Mouse (Mus musculus): ENCODE data around the gene Rnd3. TPM values are rescaled to one million over a fixed set of nuclear protein-coding genes. Genes with fewer than 3 reads are reported as not detected.

Gene Rnd3
- total RNA-seq (2014; rRNA removed) (41.5 and 43.1 TPM in 2 replicates), polyA plus RNA-seq (2015; fragmentation: Nextera tagmentation; extraction: Ambion mirVana) (57.9 and 60.1 TPM in 2 replicates)

DNA sequence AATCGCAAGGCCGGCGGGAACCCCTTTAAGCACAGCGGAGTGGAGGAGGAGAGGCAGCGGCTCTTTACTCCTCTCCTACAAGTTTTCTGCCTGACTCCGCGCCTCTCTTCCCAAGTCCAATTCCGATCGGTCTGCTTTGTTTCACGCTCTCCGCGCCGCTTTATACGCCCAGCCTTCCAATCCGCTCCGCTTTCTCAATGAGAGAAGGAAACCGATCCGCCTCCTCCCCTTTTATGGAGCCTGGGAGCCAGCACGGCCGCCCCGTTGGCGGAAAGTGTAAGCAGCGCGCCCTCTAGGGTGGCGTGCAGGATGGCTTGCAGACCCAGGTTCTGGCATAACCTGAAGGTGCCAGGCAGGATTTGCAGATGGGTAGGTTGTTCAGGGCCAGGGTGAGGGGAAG, at the start of gene Rnd3:
TSS of gene Rnd3 (minus strand) at position 137 of the 400 bp plus-strand sequence.
- DNase-seq (ENCODE audit: low spot score), result peak; percentile 98
- Histone ChIP-seq H3K4me2 (ENCODE audit: low read depth, low read length) (peak within 1 kb of the TSS; percentile 78), H3K9ac (replicated peaks; ENCODE audit: low read length) (peak within 1 kb of the TSS; percentile 84), H3K36me3 (ENCODE audit: insufficient read depth, low read length) (no peaks in the 10 kb centered on the region), H3K27me3 (ENCODE audit: insufficient read depth, low read length) (no peaks in the 10 kb centered on the region), H3K9me3 (ENCODE audit: low read length) (no peaks in the 10 kb centered on the region), H3K4me1 (ENCODE audit: insufficient read depth, low read length) (no peaks in the 10 kb centered on the region), H3K4me3 (ENCODE audit: low read length) (peak within 1 kb of the TSS; percentile 83), H3K27ac (peak within 1 kb of the TSS; percentile 90)
- peak; percentile 93 for TF ChIP-seq CTCF (IDR thresholded peaks at IDR 0.05; ENCODE audit: low read depth)
- peak; percentile 85 for ATAC-seq
- WGBS, result under 1% methylated on average over 25 of the region's 25 CpGs

DNA sequence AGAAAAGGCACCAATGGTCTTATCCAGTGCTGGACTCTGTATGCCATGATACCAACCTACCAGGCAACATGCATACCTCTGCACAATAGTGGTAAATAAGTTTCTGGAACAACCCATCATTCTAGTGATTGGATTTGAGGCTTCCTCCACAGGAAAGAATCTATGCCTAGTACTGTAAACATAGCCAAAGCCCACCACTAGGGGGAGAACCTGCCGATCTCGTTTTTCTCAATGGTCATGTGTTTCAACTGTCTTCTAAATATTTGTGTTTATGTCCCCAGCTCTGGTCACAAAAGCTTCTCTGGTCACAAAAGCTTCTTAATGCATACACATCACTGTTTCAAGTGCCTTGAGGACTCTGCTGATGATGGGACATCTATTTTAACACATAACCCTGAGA, 43.4 kb upstream of the Rnd3 start:
- H3K9me3 ChIP-seq (ENCODE audit: low read length), result no peaks in the 10 kb centered on the region; the same call in 1 of the 2 replicates
- H3K27me3 ChIP-seq (ENCODE audit: insufficient read depth, low read length), result no peaks in the 10 kb centered on the region
- H3K4me1 ChIP-seq (ENCODE audit: insufficient read depth, low read length), result no peaks in the 10 kb centered on the region
- H3K36me3 ChIP-seq (ENCODE audit: insufficient read depth, low read length), result no peaks in the 10 kb centered on the region
- no peak overlapping the region for H3K9ac ChIP-seq (replicated peaks; ENCODE audit: low read length)
- peak; percentile 28; the same call in 1 of the 2 replicates for TF ChIP-seq CTCF (IDR thresholded peaks at IDR 0.05; ENCODE audit: low read depth)
- no peak overlapping the region for H3K27ac ChIP-seq
- no peak overlapping the region for H3K4me2 ChIP-seq (ENCODE audit: low read depth, low read length)
- 74% methylated on average over 2 of the region's 2 CpGs for WGBS
- H3K4me3 ChIP-seq (ENCODE audit: low read length), result no peak overlapping the region
- DNase-seq (ENCODE audit: low spot score) (no peak), ATAC-seq (no peak)

DNA sequence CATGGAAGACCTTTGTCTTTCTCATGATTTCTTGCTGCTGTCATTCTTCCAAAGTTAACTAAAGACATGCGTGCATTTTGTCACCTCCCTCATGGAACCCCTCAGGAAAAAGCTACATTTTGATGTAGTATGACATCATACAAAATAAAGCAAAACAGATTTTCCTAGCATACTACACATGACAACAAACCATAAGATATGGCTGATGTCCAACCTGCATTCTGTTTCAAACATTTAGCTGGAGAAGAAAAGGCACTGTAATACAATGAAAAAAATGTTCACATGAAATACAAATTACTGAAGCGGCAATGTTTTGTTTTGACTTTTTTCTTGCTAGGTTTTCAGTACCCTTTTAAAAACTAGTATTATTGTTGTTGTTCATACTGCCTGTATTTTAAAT, 36.9 kb upstream of the Rnd3 start:
- no peaks in the 10 kb centered on the region; the same call in 1 of the 2 replicates for H3K9me3 ChIP-seq (ENCODE audit: low read length)
- WGBS, result 88% methylated on average over 2 of the region's 2 CpGs
- no peak overlapping the region for H3K4me3 ChIP-seq (ENCODE audit: low read length)
- H3K4me2 ChIP-seq (ENCODE audit: low read depth, low read length), result no peak overlapping the region
- no peak for TF ChIP-seq CTCF (IDR thresholded peaks at IDR 0.05; ENCODE audit: low read depth)
- no peak for DNase-seq (ENCODE audit: low spot score)
- no peaks in the 10 kb centered on the region for H3K36me3 ChIP-seq (ENCODE audit: insufficient read depth, low read length)
- H3K27me3 ChIP-seq (ENCODE audit: insufficient read depth, low read length), result no peaks in the 10 kb centered on the region
- no peaks in the 10 kb centered on the region for H3K4me1 ChIP-seq (ENCODE audit: insufficient read depth, low read length)
- no peak overlapping the region for H3K9ac ChIP-seq (replicated peaks; ENCODE audit: low read length)
- ATAC-seq, result no peak
- H3K27ac ChIP-seq, result no peak overlapping the region

DNA sequence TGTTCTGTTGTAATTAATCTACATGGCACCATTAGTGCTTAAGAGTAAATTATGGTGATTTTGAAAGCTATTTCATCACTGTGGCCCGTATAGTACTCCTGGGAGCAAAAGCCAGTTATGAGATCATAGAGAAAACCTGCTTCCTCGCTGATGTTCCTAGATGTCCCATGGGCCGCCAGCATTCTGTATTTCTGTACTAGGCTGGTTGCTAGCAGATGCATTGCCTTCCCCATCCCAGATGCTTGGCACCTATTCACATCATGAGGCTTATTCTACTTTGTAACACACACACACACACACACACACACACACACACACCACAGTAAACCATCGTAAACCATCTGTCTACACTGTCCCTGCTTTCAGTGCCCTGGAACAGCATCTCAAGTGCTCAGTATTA, 34.1 kb upstream of the Rnd3 start:
- no peak overlapping the region for H3K4me3 ChIP-seq (ENCODE audit: low read length)
- H3K9me3 ChIP-seq (ENCODE audit: low read length), result no peaks in the 10 kb centered on the region
- WGBS, result 78% methylated on average over 4 of the region's 4 CpGs
- no peak for TF ChIP-seq CTCF (IDR thresholded peaks at IDR 0.05; ENCODE audit: low read depth)
- no peak overlapping the region for H3K4me2 ChIP-seq (ENCODE audit: low read depth, low read length)
- no peaks in the 10 kb centered on the region for H3K27me3 ChIP-seq (ENCODE audit: insufficient read depth, low read length)
- H3K36me3 ChIP-seq (ENCODE audit: insufficient read depth, low read length), result no peaks in the 10 kb centered on the region
- no peak overlapping the region for H3K27ac ChIP-seq
- H3K9ac ChIP-seq (replicated peaks; ENCODE audit: low read length), result no peak overlapping the region
- ATAC-seq, result no peak
- DNase-seq (ENCODE audit: low spot score), result no peak
- no peaks in the 10 kb centered on the region for H3K4me1 ChIP-seq (ENCODE audit: insufficient read depth, low read length)

DNA sequence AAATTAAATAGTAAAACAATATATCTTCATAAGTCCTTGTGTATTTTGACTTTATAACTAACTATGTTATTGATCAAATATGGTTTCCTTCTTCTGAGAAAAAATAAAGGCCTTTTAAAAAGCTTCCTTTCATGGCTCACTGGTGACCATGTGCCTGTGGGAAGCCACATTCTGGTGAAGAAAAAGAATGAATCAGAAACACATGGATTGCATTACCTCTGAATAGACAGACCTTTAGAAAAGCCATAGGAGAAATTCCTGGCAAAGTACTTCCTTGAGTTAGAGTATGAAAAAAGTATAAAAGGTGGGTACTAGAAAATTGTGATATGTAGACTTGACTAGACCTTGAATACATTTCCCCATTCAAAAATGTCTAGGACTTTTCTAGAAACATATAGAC, 32.5 kb upstream of the Rnd3 start:
- H3K27ac ChIP-seq, result no peak overlapping the region
- ATAC-seq, result no peak
- H3K9ac ChIP-seq (replicated peaks; ENCODE audit: low read length), result no peak overlapping the region
- no peaks in the 10 kb centered on the region for H3K27me3 ChIP-seq (ENCODE audit: insufficient read depth, low read length)
- no peaks in the 10 kb centered on the region for H3K4me1 ChIP-seq (ENCODE audit: insufficient read depth, low read length)
- H3K4me3 ChIP-seq (ENCODE audit: low read length), result no peak overlapping the region
- no peaks in the 10 kb centered on the region for H3K36me3 ChIP-seq (ENCODE audit: insufficient read depth, low read length)
- no peaks in the 10 kb centered on the region for H3K9me3 ChIP-seq (ENCODE audit: low read length)
- H3K4me2 ChIP-seq (ENCODE audit: low read depth, low read length), result no peak overlapping the region
- TF ChIP-seq CTCF (IDR thresholded peaks at IDR 0.05; ENCODE audit: low read depth), result no peak
- DNase-seq (ENCODE audit: low spot score), result no peak

DNA sequence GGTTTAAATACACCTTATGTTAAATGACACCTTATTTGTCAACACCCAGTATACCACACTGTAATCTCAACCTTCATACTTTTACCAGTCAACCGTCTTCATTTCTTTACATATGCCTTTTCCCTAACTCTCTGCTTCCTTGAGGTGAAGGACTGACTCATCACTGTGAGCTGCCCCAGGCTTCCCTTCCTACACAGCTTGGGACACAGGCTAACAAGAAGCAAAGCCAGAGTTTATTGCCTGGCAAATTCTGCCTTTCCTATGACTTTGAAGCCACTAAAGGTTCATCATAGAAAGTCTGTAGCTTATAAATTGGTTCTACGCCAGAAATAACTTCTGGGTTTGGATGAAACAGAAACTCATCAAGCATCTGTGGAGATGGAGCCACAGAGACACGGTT, 30.2 kb upstream of the Rnd3 start:
- 83% methylated on average over 3 of the region's 3 CpGs for WGBS
- ATAC-seq, result no peak

DNA sequence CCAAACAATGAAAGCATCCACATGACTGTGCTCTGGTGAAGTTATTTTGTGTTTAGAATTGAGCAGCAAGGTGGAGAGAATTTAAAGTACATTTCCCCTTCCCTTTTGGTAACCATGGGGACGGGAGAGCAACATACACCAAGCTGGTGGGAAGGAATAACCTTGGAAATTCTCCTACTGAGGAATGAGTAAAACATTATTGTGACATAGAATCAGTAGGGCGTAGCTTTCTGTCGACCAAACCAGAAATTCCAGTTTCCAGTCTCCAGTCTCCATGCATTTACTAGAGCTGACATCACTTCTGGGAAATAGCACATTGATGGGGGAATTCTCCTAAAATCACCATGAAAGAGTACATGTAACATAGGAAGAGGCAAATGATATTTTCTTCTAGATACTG, 28.7 kb upstream of the Rnd3 start:
- Histone ChIP-seq H3K27me3 (ENCODE audit: insufficient read depth, low read length) (no peaks in the 10 kb centered on the region), H3K4me1 (ENCODE audit: insufficient read depth, low read length) (no peaks in the 10 kb centered on the region), H3K4me2 (ENCODE audit: low read depth, low read length) (no peak overlapping the region), H3K9ac (replicated peaks; ENCODE audit: low read length) (no peak overlapping the region), H3K36me3 (ENCODE audit: insufficient read depth, low read length) (no peaks in the 10 kb centered on the region), H3K4me3 (ENCODE audit: low read length) (no peak overlapping the region), H3K27ac (no peak overlapping the region), H3K9me3 (ENCODE audit: low read length) (no peaks in the 10 kb centered on the region)
- no peak for ATAC-seq
- 63% methylated on average over 3 of the region's 3 CpGs for WGBS
- TF ChIP-seq CTCF (IDR thresholded peaks at IDR 0.05; ENCODE audit: low read depth), result no peak
- peak; percentile 13 for DNase-seq (ENCODE audit: low spot score)

More for the DNA sequence above, 30.2 kb upstream of the Rnd3 start:
- no peak for DNase-seq (ENCODE audit: low spot score)
- no peak for TF ChIP-seq CTCF (IDR thresholded peaks at IDR 0.05; ENCODE audit: low read depth)
- no peaks in the 10 kb centered on the region for H3K9me3 ChIP-seq (ENCODE audit: low read length)
- H3K27me3 ChIP-seq (ENCODE audit: insufficient read depth, low read length), result no peaks in the 10 kb centered on the region
- no peak overlapping the region for H3K4me3 ChIP-seq (ENCODE audit: low read length)
- no peaks in the 10 kb centered on the region for H3K4me1 ChIP-seq (ENCODE audit: insufficient read depth, low read length)
- H3K9ac ChIP-seq (replicated peaks; ENCODE audit: low read length), result no peak overlapping the region
- H3K36me3 ChIP-seq (ENCODE audit: insufficient read depth, low read length), result no peaks in the 10 kb centered on the region
- no peak overlapping the region for H3K27ac ChIP-seq
- H3K4me2 ChIP-seq (ENCODE audit: low read depth, low read length), result no peak overlapping the region

Measured in hindbrain, postnatal 0 days (tissue).